Mouse (Mus musculus) heart, embryonic 13.5 days (tissue): Measurements from ENCODE around the gene Klhl29. TPM values are rescaled to one million over a fixed set of nuclear protein-coding genes. Genes with fewer than 3 reads are reported as not detected.

Experiments
- ATAC-seq: fragments of 200-750 bp; cut with Nextera tagmentation; 2 replicates; pipeline ENCODE4 v1.8.0; 2017; ENCODE audit warnings: moderate TSS enrichment; ENCODE audit not compliant: insufficient number of reproducible peaks, low FRiP score, low TSS enrichment; ENCODE audit errors: extremely low read depth
- H3K27ac ChIP-seq: fragments of 300-500 bp; sonication (generic); replicated peaks from 2 replicates; pipeline ENCODE4 v1.5.1; 2015; ENCODE audit warnings: moderate library complexity, mild to moderate bottlenecking, inconsistent platforms
- H3K27me3 ChIP-seq: fragments of 300-500 bp; sonication (generic); replicated peaks from 2 replicates; pipeline ENCODE4 v1.6.1; 2015; ENCODE audit warnings: mild to moderate bottlenecking, inconsistent platforms
- H3K36me3 ChIP-seq: fragments of 300-500 bp; sonication (generic); 2 replicates; pipeline ENCODE4 v1.6.1; 2015; ENCODE audit warnings: mild to moderate bottlenecking, inconsistent platforms
- H3K4me1 ChIP-seq: fragments of 300-500 bp; sonication (generic); 2 replicates; pipeline ENCODE4 v1.6.1; 2015; ENCODE audit warnings: inconsistent platforms
- H3K4me2 ChIP-seq: fragments of 300-500 bp; sonication (generic); 2 replicates; pipeline ENCODE4 v1.6.1; 2015; ENCODE audit warnings: inconsistent platforms, mild to moderate bottlenecking, moderate library complexity
- H3K4me3 ChIP-seq: fragments of 300-500 bp; sonication (generic); 2 replicates; pipeline ENCODE4 v1.5.1; 2015; ENCODE audit warnings: moderate library complexity, mild to moderate bottlenecking, inconsistent platforms
- H3K9ac ChIP-seq: fragments of 300-500 bp; sonication (generic); 2 replicates; pipeline ENCODE4 v1.6.1; 2015; ENCODE audit warnings: inconsistent platforms, mild to moderate bottlenecking, moderate library complexity
- H3K9me3 ChIP-seq: fragments of 300-500 bp; sonication (generic); 2 replicates; pipeline ENCODE4 v1.6.1; 2016; ENCODE audit warnings: inconsistent platforms
- WGBS: fragments of 180-500 bp; shearing (Covaris S2); methylation state at CpG from one replicate; pipeline ENCODE4 v1.1.7; 2015; ENCODE audit warnings: mixed read lengths; 5-methylcytosine and 5-hydroxymethylcytosine counted together
- polyA plus RNA-seq: library from polyadenylated mRNA; unstranded; fragments of >200 nt; fragmentation: Nextera tagmentation; extraction: Ambion mirVana; gene quantifications from 2 replicates; pipeline ENCODE4 v1.2.1, GENCODE M21; 2015

Gene Klhl29
- polyA plus RNA-seq, 1 experiment from 2014 or later = 0.29 TPM

- Histone ChIP-seq H3K36me3 (no peaks in the 10 kb centered on the region), H3K4me2 (no peak overlapping the region), H3K9me3 (no peaks in the 10 kb centered on the region), H3K4me3 (no peak overlapping the region), H3K4me1 (no peaks in the 10 kb centered on the region), H3K9ac (no peak overlapping the region), H3K27me3 (no peaks in the 10 kb centered on the region), H3K27ac (no peak overlapping the region)
- no peak for ATAC-seq
These were observed 11.2 kb upstream of the Klhl29 start for GRCm38 (mm10) chr12:5386688-5387087.

GRCm38 (mm10) chr12:5381694-5382093, 6.2 kb upstream of the Klhl29 start:
- Histone ChIP-seq H3K4me2 (no peak overlapping the region), H3K9ac (no peak overlapping the region), H3K27ac (no peak overlapping the region), H3K36me3 (no peaks in the 10 kb centered on the region), H3K4me1 (no peaks in the 10 kb centered on the region), H3K9me3 (no peaks in the 10 kb centered on the region), H3K4me3 (no peak overlapping the region), H3K27me3 (peaks cover 25% of the 10 kb centered on the region)
- ATAC-seq = no peak

- peak overlapping the region; percentile 81 for H3K9ac ChIP-seq
- H3K4me1 ChIP-seq = peaks cover 20% of the 10 kb centered on the region
- peak overlapping the region; percentile 32; the same call in 1 of the 2 replicates for H3K27ac ChIP-seq
- H3K4me3 ChIP-seq = peak overlapping the region; percentile 78
- H3K36me3 ChIP-seq = no peaks in the 10 kb centered on the region
- H3K27me3 ChIP-seq = peaks cover 80% of the 10 kb centered on the region
- under 1% methylated on average over 78 of the region's 84 CpGs for WGBS
- H3K4me2 ChIP-seq = peak overlapping the region; percentile 100
- H3K9me3 ChIP-seq = no peaks in the 10 kb centered on the region
- peak; percentile 16; the same call in 1 of the 2 replicates for ATAC-seq
These were observed 532 bp downstream of the Klhl29 start for GRCm38 (mm10) chr12:5374684-5375615.

GRCm38 (mm10) chr12:5374196-5374683, 1.2 kb downstream of the Klhl29 start:
- ATAC-seq = no peak
- H3K4me1 ChIP-seq = peaks cover 20% of the 10 kb centered on the region
- peak overlapping the region; percentile 100 for H3K4me2 ChIP-seq
- no peaks in the 10 kb centered on the region for H3K9me3 ChIP-seq
- WGBS = under 1% methylated on average over 31 of the region's 31 CpGs
- peaks cover 75% of the 10 kb centered on the region for H3K27me3 ChIP-seq
- H3K27ac ChIP-seq = no peak overlapping the region
- H3K9ac ChIP-seq = peak overlapping the region; percentile 81
- H3K36me3 ChIP-seq = no peaks in the 10 kb centered on the region
- H3K4me3 ChIP-seq = peak overlapping the region; percentile 78

GRCm38 (mm10) chr12:5373641-5374195, 1.8 kb downstream of the Klhl29 start:
- peak overlapping the region; percentile 81 for H3K9ac ChIP-seq
- ATAC-seq = no peak

GRCm38 (mm10) chr12:5369396-5369795, 6.1 kb downstream of the Klhl29 start:
- Histone ChIP-seq H3K9ac (no peak overlapping the region), H3K4me1 (peaks cover 12% of the 10 kb centered on the region), H3K27me3 (peaks cover 38% of the 10 kb centered on the region), H3K4me2 (no peak overlapping the region), H3K36me3 (no peaks in the 10 kb centered on the region), H3K4me3 (no peak overlapping the region), H3K9me3 (no peaks in the 10 kb centered on the region), H3K27ac (no peak overlapping the region)
- 86% methylated on average over 4 of the region's 4 CpGs for WGBS
- no peak for ATAC-seq

More at GRCm38 (mm10) chr12:5373641-5374195, 1.8 kb downstream of the Klhl29 start:
- under 1% methylated on average over 42 of the region's 42 CpGs for WGBS
- peak overlapping the region; percentile 100 for H3K4me2 ChIP-seq
- no peaks in the 10 kb centered on the region for H3K36me3 ChIP-seq
- H3K27me3 ChIP-seq = peaks cover 70% of the 10 kb centered on the region
- no peaks in the 10 kb centered on the region for H3K9me3 ChIP-seq
- H3K4me1 ChIP-seq = peaks cover 20% of the 10 kb centered on the region
- H3K27ac ChIP-seq = no peak overlapping the region
- H3K4me3 ChIP-seq = peak overlapping the region; percentile 78

GRCm38 (mm10) chr12:5364836-5365235, 10.6 kb downstream of the Klhl29 start:
- Histone ChIP-seq H3K4me1 (no peaks in the 10 kb centered on the region), H3K27ac (no peak overlapping the region), H3K27me3 (no peaks in the 10 kb centered on the region), H3K9ac (no peak overlapping the region), H3K36me3 (no peaks in the 10 kb centered on the region), H3K4me3 (no peak overlapping the region), H3K4me2 (no peak overlapping the region), H3K9me3 (no peaks in the 10 kb centered on the region)
- ATAC-seq = no peak
- WGBS = 81% methylated on average over 3 of the region's 3 CpGs

GRCm38 (mm10) chr12:5363961-5364634, 11.4 kb downstream of the Klhl29 start:
- WGBS = 75% methylated on average over 17 of the region's 17 CpGs

GRCm38 (mm10) chr12:5359065-5359464, 16.4 kb downstream of the Klhl29 start:
- no peak overlapping the region for H3K9ac ChIP-seq

More at GRCm38 (mm10) chr12:5363961-5364634, 11.4 kb downstream of the Klhl29 start:
- H3K4me1 ChIP-seq = peaks cover 3% of the 10 kb centered on the region
- H3K27me3 ChIP-seq = no peaks in the 10 kb centered on the region
- no peak for ATAC-seq
- no peak overlapping the region for H3K9ac ChIP-seq
- no peak overlapping the region for H3K4me2 ChIP-seq
- no peak overlapping the region for H3K4me3 ChIP-seq
- H3K27ac ChIP-seq = no peak overlapping the region
- no peaks in the 10 kb centered on the region for H3K36me3 ChIP-seq
- no peaks in the 10 kb centered on the region for H3K9me3 ChIP-seq

GRCm38 (mm10) chr12:5358497-5358896, 17.0 kb downstream of the Klhl29 start:
- H3K4me2 ChIP-seq = no peak overlapping the region
- ATAC-seq = no peak
- H3K4me3 ChIP-seq = no peak overlapping the region
- peaks cover 7% of the 10 kb centered on the region for H3K4me1 ChIP-seq
- no peaks in the 10 kb centered on the region for H3K9me3 ChIP-seq
- WGBS = 55% methylated on average over 6 of the region's 6 CpGs
- no peaks in the 10 kb centered on the region for H3K27me3 ChIP-seq
- no peak overlapping the region for H3K9ac ChIP-seq
- H3K36me3 ChIP-seq = no peaks in the 10 kb centered on the region
- H3K27ac ChIP-seq = no peak overlapping the region

More at GRCm38 (mm10) chr12:5359065-5359464, 16.4 kb downstream of the Klhl29 start:
- Histone ChIP-seq H3K4me3 (no peak overlapping the region), H3K4me2 (no peak overlapping the region), H3K9me3 (no peaks in the 10 kb centered on the region), H3K27ac (no peak overlapping the region), H3K36me3 (no peaks in the 10 kb centered on the region), H3K4me1 (peaks cover 7% of the 10 kb centered on the region), H3K27me3 (no peaks in the 10 kb centered on the region)
- ATAC-seq = no peak
- WGBS = 31% methylated on average over 5 of the region's 5 CpGs

- no peaks in the 10 kb centered on the region for H3K9me3 ChIP-seq
- no peak for ATAC-seq
- H3K4me2 ChIP-seq = no peak overlapping the region
- H3K4me1 ChIP-seq = peaks cover 10% of the 10 kb centered on the region
- no peak overlapping the region for H3K4me3 ChIP-seq
- no peak overlapping the region for H3K27ac ChIP-seq
- H3K27me3 ChIP-seq = no peaks in the 10 kb centered on the region
- no peaks in the 10 kb centered on the region for H3K36me3 ChIP-seq
- 60% methylated on average over 9 of the region's 9 CpGs for WGBS
- no peak overlapping the region for H3K9ac ChIP-seq
These were observed 22.1 kb downstream of the Klhl29 start for GRCm38 (mm10) chr12:5353416-5353815.
